Mouse (Mus musculus) limb, embryonic 12.5 days (tissue): ENCODE results near the gene Bcl9l. TPM values are rescaled to one million over a fixed set of nuclear protein-coding genes. Genes with fewer than 3 reads are reported as not detected.
A peak's percentile ranks its signal among the peaks of the same experiment; 100 is the strongest.

Experiments
- ATAC-seq: fragments of 200-750 bp; cut with Nextera tagmentation; 2 replicates; pipeline ENCODE4 v1.8.0; 2017; ENCODE audit warnings: low read depth, moderate TSS enrichment; ENCODE audit not compliant: insufficient number of reproducible peaks, insufficient read depth, low FRiP score, low TSS enrichment
- H3K27ac ChIP-seq: fragments of 300-500 bp; sonication (generic); 2 replicates; pipeline ENCODE4 v1.5.1; 2016; ENCODE audit warnings: mild to moderate bottlenecking, moderate library complexity
- H3K27me3 ChIP-seq: fragments of 300-500 bp; sonication (generic); 2 replicates; pipeline ENCODE4 v1.6.1; 2016; ENCODE audit warnings: mild to moderate bottlenecking, moderate library complexity
- H3K36me3 ChIP-seq: fragments of 300-500 bp; sonication (generic); 2 replicates; pipeline ENCODE4 v1.6.1; 2016; ENCODE audit warnings: mild to moderate bottlenecking, moderate library complexity
- H3K4me1 ChIP-seq: fragments of 300-500 bp; sonication (generic); replicated peaks from 2 replicates; pipeline ENCODE4 v1.6.1; 2016
- H3K4me2 ChIP-seq: fragments of 300-500 bp; sonication (generic); 2 replicates; pipeline ENCODE4 v1.6.1; 2016; ENCODE audit warnings: mild to moderate bottlenecking, moderate library complexity
- H3K4me3 ChIP-seq: fragments of 300-500 bp; sonication (generic); replicated peaks from 2 replicates; pipeline ENCODE4 v1.5.1; 2016; ENCODE audit warnings: mild to moderate bottlenecking
- H3K9ac ChIP-seq: fragments of 300-500 bp; sonication (generic); replicated peaks from 2 replicates; pipeline ENCODE4 v1.6.1; 2016; ENCODE audit warnings: mild to moderate bottlenecking, moderate library complexity
- H3K9me3 ChIP-seq: fragments of 300-500 bp; sonication (generic); 2 replicates; pipeline ENCODE4 v1.6.1; 2016; ENCODE audit warnings: mild to moderate bottlenecking, moderate library complexity
- WGBS: fragments of 180-500 bp; shearing (Covaris S2); methylation state at CpG from one replicate; pipeline ENCODE4 v1.1.7; 2016; 5-methylcytosine and 5-hydroxymethylcytosine counted together
- polyA plus RNA-seq: library from polyadenylated mRNA; unstranded; fragments of >200 nt; fragmentation: Nextera tagmentation; extraction: Ambion mirVana; gene quantifications from 2 replicates; pipeline ENCODE4 v1.2.1, GENCODE M21; 2016

Bcl9l gene
- polyA plus RNA-seq, 1 experiment from 2014 or later = 14.3 TPM

DNA sequence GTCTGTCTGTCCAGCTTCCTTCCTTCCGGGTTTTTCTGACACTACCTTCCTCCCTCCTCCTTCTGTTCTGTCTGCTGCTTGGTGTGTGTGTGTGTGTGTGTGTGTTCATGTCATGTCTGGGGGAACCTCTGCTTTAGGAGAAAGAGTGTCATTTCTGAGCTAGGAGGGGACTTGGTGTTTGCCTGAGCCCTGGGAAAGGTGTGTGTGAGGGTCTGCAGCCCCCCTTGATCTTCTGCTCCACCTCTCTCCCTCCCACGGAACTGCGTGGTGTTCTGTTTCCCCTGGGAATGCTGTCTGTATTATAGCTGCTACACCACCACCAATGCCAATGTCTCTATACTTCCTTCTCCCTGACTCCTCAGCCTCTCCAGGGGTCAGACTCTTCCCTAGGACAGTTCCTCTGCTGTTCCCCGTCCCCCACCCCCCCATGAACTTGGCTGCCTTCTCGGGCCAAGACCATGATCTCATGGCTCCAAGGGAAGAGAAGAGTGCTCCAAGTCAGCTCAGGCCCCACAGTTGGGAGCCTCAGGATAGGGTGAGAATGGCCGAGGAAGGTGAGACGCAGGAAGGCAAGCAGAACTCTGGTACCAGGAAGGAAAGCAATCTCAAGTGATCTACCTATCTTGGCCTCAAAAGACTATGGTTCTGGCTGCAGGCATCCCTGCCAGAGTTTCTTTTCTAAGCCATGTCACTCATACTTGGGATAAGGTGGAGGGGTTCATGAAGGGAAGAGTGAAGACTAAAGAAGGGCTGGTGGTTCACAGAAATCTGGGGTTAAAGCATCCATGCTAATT, 1.9 kb downstream of the Bcl9l start:
- H3K27ac ChIP-seq = 0 out of 2 replicates have a peak overlapping the region, but pooled peaks have one; percentile 73
- H3K4me2 ChIP-seq = peak overlapping the region; percentile 97
- no peaks in the 10 kb centered on the region for H3K9me3 ChIP-seq
- H3K4me3 ChIP-seq = peak overlapping the region; percentile 98
- H3K36me3 ChIP-seq = 0 out of 2 replicates have a peak, but pooled peaks cover 4% of the 10 kb centered on the region
- peaks cover 72% of the 10 kb centered on the region for H3K4me1 ChIP-seq
- peak overlapping the region; percentile 97 for H3K9ac ChIP-seq
- H3K27me3 ChIP-seq = no peaks in the 10 kb centered on the region
- 22% methylated on average over 7 of the region's 7 CpGs for WGBS
- ATAC-seq = no peak

- 17% methylated on average over 6 of the region's 6 CpGs for WGBS
- no peaks in the 10 kb centered on the region for H3K9me3 ChIP-seq
Observed at GRCm38 (mm10) chr9:44485105-44485515, 2.5 kb downstream of the Bcl9l start.

DNA sequence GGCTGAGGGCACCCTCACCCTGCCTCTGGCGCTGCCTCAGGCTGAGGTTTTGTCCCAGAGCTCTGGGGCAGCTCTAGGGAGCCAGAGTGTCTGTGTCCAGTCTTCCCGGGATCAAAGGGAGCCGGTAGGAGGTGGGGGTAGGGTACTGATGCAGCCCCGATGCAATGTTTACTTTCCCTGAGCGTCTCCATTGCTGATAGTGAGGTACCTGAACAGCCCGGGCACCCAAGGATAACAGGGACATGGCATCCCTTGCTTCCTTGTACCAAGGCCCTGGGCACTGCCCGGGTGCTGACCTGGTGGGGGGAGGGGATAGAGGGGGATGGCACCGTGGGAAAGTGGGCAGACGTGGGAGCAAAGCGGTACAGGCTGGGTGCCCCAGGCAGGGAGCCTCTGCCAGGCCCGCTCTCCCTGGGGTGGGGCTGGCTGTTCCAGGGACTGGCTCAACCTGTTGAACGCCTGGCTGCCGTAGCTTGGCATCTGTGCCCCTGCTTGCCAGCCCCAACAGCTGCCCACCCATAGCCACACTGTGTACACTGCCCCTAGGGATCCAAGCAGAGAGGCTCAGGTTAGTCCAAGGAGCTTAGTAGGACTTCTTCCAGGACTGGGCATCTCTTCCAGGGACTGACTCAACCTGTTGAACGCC, 3.0 kb downstream of the Bcl9l start:
- Histone ChIP-seq H3K9ac (peak overlapping the region; percentile 57), H3K4me1 (peaks cover 75% of the 10 kb centered on the region), H3K4me3 (peak overlapping the region; percentile 98)

More at GRCm38 (mm10) chr9:44485105-44485515, 2.5 kb downstream of the Bcl9l start:
- Histone ChIP-seq H3K27ac (peak overlapping the region; percentile 73; the same call in 1 of the 2 replicates), H3K4me2 (peak overlapping the region; percentile 97), H3K4me3 (peak overlapping the region; percentile 98), H3K36me3 (0 out of 2 replicates have a peak, but pooled peaks cover 4% of the 10 kb centered on the region), H3K4me1 (peaks cover 75% of the 10 kb centered on the region), H3K27me3 (no peaks in the 10 kb centered on the region), H3K9ac (peak overlapping the region; percentile 57)
- no peak for ATAC-seq

DNA sequence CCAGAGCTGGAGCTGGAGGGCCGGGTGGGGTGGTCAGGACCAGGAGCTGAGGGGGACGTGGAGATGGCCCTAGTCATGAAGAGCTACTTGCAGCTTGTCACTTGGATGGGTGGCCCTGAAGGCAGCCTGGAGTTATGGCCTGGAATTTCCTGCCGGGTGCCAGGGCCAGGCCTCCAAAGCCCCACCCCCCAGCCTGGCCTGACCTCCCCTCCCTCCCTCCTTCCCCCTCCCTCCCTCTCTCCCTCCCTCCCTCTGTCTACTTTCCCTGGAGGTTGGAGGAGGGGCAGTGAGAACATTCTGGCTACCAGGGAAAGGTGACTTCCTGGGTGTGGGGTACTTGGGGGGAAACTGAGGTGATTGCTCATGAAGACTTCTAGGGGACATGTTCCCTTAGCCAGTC, 3.7 kb downstream of the Bcl9l start:
- Histone ChIP-seq H3K9me3 (no peaks in the 10 kb centered on the region), H3K27ac (peak overlapping the region; percentile 73), H3K4me2 (peak overlapping the region; percentile 97), H3K36me3 (peaks cover 4% of the 10 kb centered on the region; the same call in 1 of the 2 replicates), H3K4me1 (peaks cover 82% of the 10 kb centered on the region), H3K4me3 (peak overlapping the region; percentile 98), H3K9ac (peak overlapping the region; percentile 57), H3K27me3 (no peaks in the 10 kb centered on the region)
- ATAC-seq = no peak
- WGBS = 6% methylated on average over 3 of the region's 3 CpGs

More for the DNA sequence above, 3.0 kb downstream of the Bcl9l start:
- peak overlapping the region; percentile 73 for H3K27ac ChIP-seq
- ATAC-seq = no peak
- no peaks in the 10 kb centered on the region for H3K9me3 ChIP-seq
- WGBS = 24% methylated on average over 14 of the region's 14 CpGs
- H3K27me3 ChIP-seq = no peaks in the 10 kb centered on the region
- H3K36me3 ChIP-seq = 0 out of 2 replicates have a peak, but pooled peaks cover 4% of the 10 kb centered on the region
- H3K4me2 ChIP-seq = peak overlapping the region; percentile 97

DNA sequence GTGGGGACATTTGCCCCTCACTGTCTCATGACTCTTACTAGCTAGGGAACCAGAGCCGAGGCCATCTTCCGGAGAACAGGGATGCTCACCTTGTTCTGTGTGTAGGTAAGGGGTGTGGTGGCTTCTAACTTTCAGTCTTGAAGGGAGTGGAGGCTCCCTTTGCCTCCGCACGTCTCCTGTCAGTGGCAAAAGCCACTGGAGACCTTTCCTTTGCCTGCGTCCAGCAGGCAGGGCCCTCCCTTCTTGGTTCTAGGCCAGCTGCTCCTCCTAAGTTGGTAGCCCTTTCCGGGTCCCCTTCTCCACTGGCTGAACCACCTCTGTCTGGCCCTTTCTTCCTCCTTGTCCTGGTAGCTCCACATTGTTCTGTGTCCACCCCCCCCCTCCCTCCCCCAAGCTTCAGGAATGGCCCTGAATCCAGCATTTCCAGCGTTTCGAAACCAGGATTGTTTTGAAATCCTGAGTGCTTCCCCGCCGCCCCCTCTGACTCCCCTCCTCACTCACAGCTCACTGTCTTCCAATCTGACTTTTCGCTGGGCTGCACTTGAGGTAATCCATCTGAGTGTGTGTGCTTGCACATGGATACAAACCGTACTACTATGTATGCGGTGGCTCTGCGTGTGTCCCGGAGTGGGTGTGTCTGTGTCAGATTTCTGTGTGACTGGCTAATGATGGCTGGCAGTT, 4.3 kb downstream of the Bcl9l start:
- peak overlapping the region; percentile 73 for H3K27ac ChIP-seq
- peaks cover 87% of the 10 kb centered on the region for H3K4me1 ChIP-seq
- H3K4me3 ChIP-seq = peak overlapping the region; percentile 98
- WGBS = 17% methylated on average over 15 of the region's 15 CpGs
- peaks cover 5% of the 10 kb centered on the region; the same call in 1 of the 2 replicates for H3K36me3 ChIP-seq
- ATAC-seq = no peak
- peak overlapping the region; percentile 57 for H3K9ac ChIP-seq
- H3K9me3 ChIP-seq = no peaks in the 10 kb centered on the region
- no peaks in the 10 kb centered on the region for H3K27me3 ChIP-seq
- peak overlapping the region; percentile 97 for H3K4me2 ChIP-seq

DNA sequence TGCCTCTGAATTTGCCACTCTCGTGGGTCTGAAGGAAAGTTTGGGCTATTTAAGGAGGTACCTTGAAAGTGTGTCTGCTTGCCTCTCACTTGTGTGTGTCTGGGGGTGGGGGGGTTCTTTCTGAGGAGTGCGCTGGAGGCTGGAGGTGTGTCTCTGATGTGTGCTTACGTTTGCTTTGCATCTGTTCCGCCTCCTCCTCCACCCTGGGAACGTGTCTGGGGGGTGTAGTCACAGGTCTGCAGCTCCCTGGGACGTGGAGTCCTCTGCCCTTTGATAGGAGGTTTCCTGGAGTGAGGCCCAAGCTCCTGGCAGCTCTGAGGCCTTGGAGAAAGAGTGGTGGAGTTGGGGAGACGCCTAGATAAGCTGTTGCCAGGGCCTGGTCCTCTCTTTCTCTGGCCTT, 4.8 kb downstream of the Bcl9l start:
- H3K27ac ChIP-seq = peak overlapping the region; percentile 73
- peak overlapping the region; percentile 98 for H3K4me3 ChIP-seq
- peaks cover 88% of the 10 kb centered on the region for H3K4me1 ChIP-seq
- peaks cover 7% of the 10 kb centered on the region; the same call in 1 of the 2 replicates for H3K36me3 ChIP-seq
- no peaks in the 10 kb centered on the region for H3K9me3 ChIP-seq
- peak overlapping the region; percentile 97 for H3K4me2 ChIP-seq
- ATAC-seq = no peak
- WGBS = 8% methylated on average over 7 of the region's 7 CpGs
- H3K9ac ChIP-seq = peak overlapping the region; percentile 57; the same call in 1 of the 2 replicates
- H3K27me3 ChIP-seq = no peaks in the 10 kb centered on the region

DNA sequence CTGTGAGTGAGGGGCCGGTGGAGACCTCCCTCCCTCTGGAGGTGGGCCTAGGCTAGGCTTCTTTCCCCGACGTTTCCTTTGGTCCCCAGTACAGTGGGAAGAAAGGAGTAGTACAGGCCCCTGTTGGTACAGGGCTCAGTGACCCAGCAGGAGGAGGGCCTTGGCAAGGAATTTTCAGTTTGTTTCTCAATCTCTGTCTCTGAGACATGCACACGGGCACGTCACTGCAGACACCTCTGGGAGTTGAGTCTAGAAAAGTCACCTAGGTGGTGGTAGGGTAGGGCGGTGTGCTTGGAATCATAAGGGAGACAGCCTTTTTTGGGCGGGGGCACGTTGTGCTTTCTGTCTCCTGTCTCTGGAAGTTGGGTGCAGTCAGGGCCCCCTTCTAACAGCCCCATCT, 5.8 kb downstream of the Bcl9l start:
- no peaks in the 10 kb centered on the region for H3K9me3 ChIP-seq
- 0 out of 2 replicates have a peak overlapping the region, but pooled peaks have one; percentile 3 for H3K9ac ChIP-seq
- no peaks in the 10 kb centered on the region for H3K27me3 ChIP-seq
- 17% methylated on average over 8 of the region's 8 CpGs for WGBS
- ATAC-seq = no peak
- H3K27ac ChIP-seq = peak overlapping the region; percentile 73
- H3K4me3 ChIP-seq = peak overlapping the region; percentile 98
- peaks cover 7% of the 10 kb centered on the region; the same call in 1 of the 2 replicates for H3K36me3 ChIP-seq
- peaks cover 97% of the 10 kb centered on the region for H3K4me1 ChIP-seq
- H3K4me2 ChIP-seq = peak overlapping the region; percentile 97

- Histone ChIP-seq H3K27ac (peak overlapping the region; percentile 73), H3K4me2 (peak overlapping the region; percentile 97), H3K4me3 (peak overlapping the region; percentile 98), H3K27me3 (no peaks in the 10 kb centered on the region), H3K9me3 (no peaks in the 10 kb centered on the region), H3K36me3 (peaks cover 7% of the 10 kb centered on the region; the same call in 1 of the 2 replicates), H3K4me1 (peaks cover 100% of the 10 kb centered on the region), H3K9ac (peak overlapping the region; percentile 56)
- 10% methylated on average over 5 of the region's 5 CpGs for WGBS
- ATAC-seq = no peak
Observed at GRCm38 (mm10) chr9:44488855-44489381, 6.3 kb downstream of the Bcl9l start.

DNA sequence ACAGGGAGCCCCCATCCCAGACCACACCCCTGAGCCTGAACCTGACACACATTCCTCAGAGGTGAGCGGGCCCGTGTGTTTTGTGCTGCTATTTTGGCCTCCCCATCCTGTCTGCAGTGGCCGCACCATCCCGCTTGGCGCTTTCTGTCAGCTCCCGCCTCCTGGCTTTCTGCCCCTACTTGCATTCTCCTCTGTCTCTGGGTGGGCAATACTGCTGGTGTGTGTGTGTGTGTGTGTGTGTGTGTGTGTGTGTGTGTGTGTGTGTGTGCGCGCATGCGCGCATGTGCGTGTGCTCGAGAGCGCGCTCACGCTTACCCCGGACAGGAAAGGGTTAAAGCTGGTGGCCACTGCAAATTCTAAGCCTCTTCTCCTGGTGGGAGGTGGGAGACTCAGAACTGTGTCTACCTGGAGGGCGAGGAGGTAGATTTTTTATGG, 7.0 kb downstream of the Bcl9l start:
- 2% methylated on average over 17 of the region's 17 CpGs for WGBS

GRCm38 (mm10) chr9:44490086-44490967, 7.7 kb downstream of the Bcl9l start:
- peak overlapping the region; percentile 73 for H3K27ac ChIP-seq
- peak overlapping the region; percentile 97 for H3K4me2 ChIP-seq
- peaks cover 7% of the 10 kb centered on the region; the same call in 1 of the 2 replicates for H3K36me3 ChIP-seq
- H3K9ac ChIP-seq = peak overlapping the region; percentile 56
- H3K4me1 ChIP-seq = peaks cover 100% of the 10 kb centered on the region
- 14% methylated on average over 17 of the region's 17 CpGs for WGBS
- peak overlapping the region; percentile 98 for H3K4me3 ChIP-seq
- H3K9me3 ChIP-seq = no peaks in the 10 kb centered on the region
- ATAC-seq = no peak
- no peaks in the 10 kb centered on the region for H3K27me3 ChIP-seq

More for the DNA sequence above, 7.0 kb downstream of the Bcl9l start:
- peak overlapping the region; percentile 73 for H3K27ac ChIP-seq
- H3K4me1 ChIP-seq = peaks cover 100% of the 10 kb centered on the region
- peak overlapping the region; percentile 98 for H3K4me3 ChIP-seq
- H3K9ac ChIP-seq = peak overlapping the region; percentile 56
- H3K9me3 ChIP-seq = no peaks in the 10 kb centered on the region
- no peaks in the 10 kb centered on the region for H3K27me3 ChIP-seq
- ATAC-seq = no peak
- H3K4me2 ChIP-seq = peak overlapping the region; percentile 97
- H3K36me3 ChIP-seq = peaks cover 7% of the 10 kb centered on the region; the same call in 1 of the 2 replicates
